Mouse (Mus musculus): ENCODE measurements around the gene Ssbp2. TPM values are rescaled to one million over a fixed set of nuclear protein-coding genes. Genes with fewer than 3 reads are reported as not detected.

Ssbp2 gene
- polyA plus RNA-seq, 1 experiment from 2014 or later = 110 TPM

GRCm38 (mm10) chr13:91465002-91465715 is 5.1 kb downstream of the Ssbp2 start:
- Histone ChIP-seq H3K27me3 (ENCODE audit: insufficient read depth, poor library complexity, severe bottlenecking) (no peaks in the 10 kb centered on the region), H3K9me3 (no peaks in the 10 kb centered on the region), H3K4me1 (peaks cover 16% of the 10 kb centered on the region), H3K27ac (no peak overlapping the region), H3K4me3 (no peak overlapping the region), H3K36me3 (no peaks in the 10 kb centered on the region)
- DNase-seq (ENCODE audit: low spot score) = no peak
- WGBS = 69% methylated on average over 8 of the region's 8 CpGs

- 75% methylated on average over 2 of the region's 2 CpGs for WGBS
- no peaks in the 10 kb centered on the region for H3K27me3 ChIP-seq (ENCODE audit: insufficient read depth, poor library complexity, severe bottlenecking)
- no peaks in the 10 kb centered on the region for H3K9me3 ChIP-seq
These were observed 11.5 kb downstream of the Ssbp2 start for GRCm38 (mm10) chr13:91471566-91471965.

GRCm38 (mm10) chr13:91471980-91472379 is 11.9 kb downstream of the Ssbp2 start:
- Histone ChIP-seq H3K4me3 (no peak overlapping the region), H3K36me3 (no peaks in the 10 kb centered on the region), H3K9me3 (no peaks in the 10 kb centered on the region), H3K27ac (no peak overlapping the region), H3K27me3 (ENCODE audit: insufficient read depth, poor library complexity, severe bottlenecking) (no peaks in the 10 kb centered on the region), H3K4me1 (peaks cover 36% of the 10 kb centered on the region)
- 91% methylated on average over 2 of the region's 2 CpGs for WGBS
- DNase-seq (ENCODE audit: low spot score) = no peak

More at GRCm38 (mm10) chr13:91471566-91471965, 11.5 kb downstream of the Ssbp2 start:
- H3K4me3 ChIP-seq = no peak overlapping the region
- no peaks in the 10 kb centered on the region for H3K36me3 ChIP-seq
- DNase-seq (ENCODE audit: low spot score) = no peak
- H3K4me1 ChIP-seq = peaks cover 36% of the 10 kb centered on the region
- H3K27ac ChIP-seq = no peak overlapping the region

GRCm38 (mm10) chr13:91473527-91473926 is 13.4 kb downstream of the Ssbp2 start:
- Histone ChIP-seq H3K4me3 (no peak overlapping the region; the same call in 1 of the 2 replicates), H3K4me1 (peaks cover 45% of the 10 kb centered on the region), H3K27ac (peak overlapping the region; percentile 77), H3K36me3 (no peaks in the 10 kb centered on the region), H3K9me3 (no peaks in the 10 kb centered on the region), H3K27me3 (ENCODE audit: insufficient read depth, poor library complexity, severe bottlenecking) (no peaks in the 10 kb centered on the region)
- WGBS = 28% methylated on average over 6 of the region's 6 CpGs
- DNase-seq (ENCODE audit: low spot score) = peak; percentile 83

GRCm38 (mm10) chr13:91474027-91474426 is 13.9 kb downstream of the Ssbp2 start:
- no peaks in the 10 kb centered on the region for H3K27me3 ChIP-seq (ENCODE audit: insufficient read depth, poor library complexity, severe bottlenecking)
- H3K4me1 ChIP-seq = peaks cover 45% of the 10 kb centered on the region
- H3K4me3 ChIP-seq = no peak overlapping the region
- H3K36me3 ChIP-seq = no peaks in the 10 kb centered on the region
- H3K9me3 ChIP-seq = no peaks in the 10 kb centered on the region
- WGBS = 15% methylated on average over 1 of the region's 1 CpGs
- H3K27ac ChIP-seq = no peak overlapping the region; the same call in 1 of the 2 replicates
- no peak for DNase-seq (ENCODE audit: low spot score)

- Histone ChIP-seq H3K9me3 (no peaks in the 10 kb centered on the region), H3K4me1 (peaks cover 45% of the 10 kb centered on the region), H3K27me3 (ENCODE audit: insufficient read depth, poor library complexity, severe bottlenecking) (no peaks in the 10 kb centered on the region), H3K4me3 (no peak overlapping the region), H3K27ac (no peak overlapping the region), H3K36me3 (no peaks in the 10 kb centered on the region)
- DNase-seq (ENCODE audit: low spot score) = no peak
These were observed 15.8 kb downstream of the Ssbp2 start for GRCm38 (mm10) chr13:91475888-91476287.

- DNase-seq (ENCODE audit: low spot score) = no peak
- WGBS = 83% methylated on average over 1 of the region's 1 CpGs
- H3K4me1 ChIP-seq = peaks cover 45% of the 10 kb centered on the region
These were observed 16.6 kb downstream of the Ssbp2 start for GRCm38 (mm10) chr13:91476596-91477100.

GRCm38 (mm10) chr13:91478011-91478410 is 17.9 kb downstream of the Ssbp2 start:
- Histone ChIP-seq H3K9me3 (no peaks in the 10 kb centered on the region), H3K36me3 (no peaks in the 10 kb centered on the region), H3K27me3 (ENCODE audit: insufficient read depth, poor library complexity, severe bottlenecking) (no peaks in the 10 kb centered on the region), H3K27ac (peak overlapping the region; percentile 6; the same call in 1 of the 2 replicates), H3K4me3 (no peak overlapping the region), H3K4me1 (peaks cover 34% of the 10 kb centered on the region)
- no peak for DNase-seq (ENCODE audit: low spot score)
- 26% methylated on average over 2 of the region's 4 CpGs for WGBS

More at GRCm38 (mm10) chr13:91476596-91477100, 16.6 kb downstream of the Ssbp2 start:
- H3K36me3 ChIP-seq = no peaks in the 10 kb centered on the region
- no peaks in the 10 kb centered on the region for H3K9me3 ChIP-seq
- no peak overlapping the region for H3K27ac ChIP-seq
- no peaks in the 10 kb centered on the region for H3K27me3 ChIP-seq (ENCODE audit: insufficient read depth, poor library complexity, severe bottlenecking)
- no peak overlapping the region for H3K4me3 ChIP-seq

GRCm38 (mm10) chr13:91484303-91484702 is 24.2 kb downstream of the Ssbp2 start:
- 45% methylated on average over 1 of the region's 1 CpGs for WGBS
- no peaks in the 10 kb centered on the region for H3K9me3 ChIP-seq
- no peaks in the 10 kb centered on the region for H3K27me3 ChIP-seq (ENCODE audit: insufficient read depth, poor library complexity, severe bottlenecking)
- H3K36me3 ChIP-seq = no peaks in the 10 kb centered on the region
- H3K27ac ChIP-seq = no peak overlapping the region
- no peak overlapping the region for H3K4me3 ChIP-seq
- no peaks in the 10 kb centered on the region; the same call in 1 of the 2 replicates for H3K4me1 ChIP-seq
- no peak for DNase-seq (ENCODE audit: low spot score)

- no peak overlapping the region for H3K4me3 ChIP-seq
- no peak for DNase-seq (ENCODE audit: low spot score)
- H3K9me3 ChIP-seq = no peaks in the 10 kb centered on the region
- no peaks in the 10 kb centered on the region for H3K27me3 ChIP-seq (ENCODE audit: insufficient read depth, poor library complexity, severe bottlenecking)
- H3K4me1 ChIP-seq = no peaks in the 10 kb centered on the region
- 93% methylated on average over 4 of the region's 4 CpGs for WGBS
- no peak overlapping the region for H3K27ac ChIP-seq
- H3K36me3 ChIP-seq = peaks cover 5% of the 10 kb centered on the region; the same call in 1 of the 2 replicates
These were observed 32.0 kb downstream of the Ssbp2 start for GRCm38 (mm10) chr13:91492133-91492532.

GRCm38 (mm10) chr13:91497055-91497454 is 37.0 kb downstream of the Ssbp2 start:
- H3K9me3 ChIP-seq = no peaks in the 10 kb centered on the region
- H3K4me1 ChIP-seq = no peaks in the 10 kb centered on the region
- 45% methylated on average over 3 of the region's 3 CpGs for WGBS
- no peaks in the 10 kb centered on the region for H3K27me3 ChIP-seq (ENCODE audit: insufficient read depth, poor library complexity, severe bottlenecking)
- DNase-seq (ENCODE audit: low spot score) = no peak
- no peak overlapping the region for H3K4me3 ChIP-seq
- no peak overlapping the region for H3K27ac ChIP-seq
- peaks cover 19% of the 10 kb centered on the region; the same call in 1 of the 2 replicates for H3K36me3 ChIP-seq

GRCm38 (mm10) chr13:91501735-91502134 is 41.7 kb downstream of the Ssbp2 start:
- Histone ChIP-seq H3K4me1 (no peaks in the 10 kb centered on the region), H3K36me3 (peaks cover 13% of the 10 kb centered on the region; the same call in 1 of the 2 replicates), H3K27me3 (ENCODE audit: insufficient read depth, poor library complexity, severe bottlenecking) (no peaks in the 10 kb centered on the region), H3K27ac (no peak overlapping the region), H3K9me3 (no peaks in the 10 kb centered on the region), H3K4me3 (no peak overlapping the region)
- no peak for DNase-seq (ENCODE audit: low spot score)
- 96% methylated on average over 3 of the region's 3 CpGs for WGBS

GRCm38 (mm10) chr13:91502642-91503373 is 42.7 kb downstream of the Ssbp2 start:
- Histone ChIP-seq H3K4me3 (no peak overlapping the region), H3K36me3 (peaks cover 13% of the 10 kb centered on the region; the same call in 1 of the 2 replicates), H3K4me1 (no peaks in the 10 kb centered on the region), H3K27ac (no peak overlapping the region), H3K27me3 (ENCODE audit: insufficient read depth, poor library complexity, severe bottlenecking) (no peaks in the 10 kb centered on the region), H3K9me3 (no peaks in the 10 kb centered on the region)
- DNase-seq (ENCODE audit: low spot score) = no peak
- whole genome bisulfite sequencing = 75% methylated on average over 12 of the region's 12 CpGs

Data from heart, embryonic 10.5 days (tissue).